Mouse (Mus musculus) erythroblast, embryonic 14.5 days (primary cell): ENCODE results near the gene Fam213a. TPM values are rescaled to one million over a fixed set of nuclear protein-coding genes. Genes with fewer than 3 reads are reported as not detected.

Experiments used
- H3K27me3 ChIP-seq: 2 replicates; pipeline ENCODE4 v1.6.1; 2012; ENCODE audit warnings: inconsistent platforms; ENCODE audit not compliant: control insufficient read depth
- H3K36me3 ChIP-seq: 2 replicates; pipeline ENCODE4 v1.6.1; 2012; ENCODE audit warnings: mild to moderate bottlenecking, inconsistent platforms; ENCODE audit not compliant: control insufficient read depth
- H3K4me1 ChIP-seq: 2 replicates; pipeline ENCODE4 v1.6.1; 2012; ENCODE audit warnings: inconsistent platforms; ENCODE audit not compliant: control insufficient read depth
- H3K4me3 ChIP-seq: replicated peaks from 2 replicates; pipeline ENCODE3; 2012; ENCODE audit warnings: moderate library complexity, mild to moderate bottlenecking, inconsistent platforms
- H3K9me3 ChIP-seq: 2 replicates; pipeline ENCODE4 v1.6.1; 2012; ENCODE audit warnings: low read length, inconsistent platforms, mixed read lengths; ENCODE audit not compliant: control insufficient read depth
- GATA1 ChIP-seq: IDR thresholded peaks from 2 replicates; pipeline ENCODE4 v1.6.1; 2012; ENCODE audit warnings: low read length, inconsistent platforms, mixed read lengths
- TAL1 ChIP-seq: IDR thresholded peaks from 3 replicates; pipeline ENCODE4 v1.6.1; 2012; ENCODE audit warnings: low read length, inconsistent platforms, mixed read lengths
- polyA plus RNA-seq: library from polyadenylated mRNA; stranded (reverse); fragments of >175 nt; gene quantifications from 2 replicates; pipeline ENCODE4 v1.2.3, GENCODE M21; 2012

Fam213a gene
- polyA plus RNA-seq, 1 experiment, result 8.5 TPM

GRCm38 (mm10) chr14:40958083-40958985 is 55.3 kb downstream of the Fam213a start:
- Histone ChIP-seq H3K4me3 (no peak overlapping the region), H3K4me1 (peaks cover 90% of the 10 kb centered on the region), H3K9me3 (no peaks in the 10 kb centered on the region), H3K27me3 (no peaks in the 10 kb centered on the region), H3K36me3 (peaks cover 7% of the 10 kb centered on the region)
- TF ChIP-seq TAL1 (no peak), GATA1 (no peak)

- H3K9me3 ChIP-seq, result no peaks in the 10 kb centered on the region
- peaks cover 86% of the 10 kb centered on the region for H3K4me1 ChIP-seq
- peaks cover 9% of the 10 kb centered on the region for H3K36me3 ChIP-seq
- TF ChIP-seq GATA1 (no peak), TAL1 (no peak)
- no peak overlapping the region for H3K4me3 ChIP-seq
- no peaks in the 10 kb centered on the region for H3K27me3 ChIP-seq
Measured at GRCm38 (mm10) chr14:40957607-40958006, 56.0 kb downstream of the Fam213a start.

- no peaks in the 10 kb centered on the region for H3K9me3 ChIP-seq
- no peak overlapping the region for H3K4me3 ChIP-seq
- H3K36me3 ChIP-seq, result peaks cover 9% of the 10 kb centered on the region
- TF ChIP-seq GATA1 (no peak), TAL1 (no peak)
- H3K4me1 ChIP-seq, result peaks cover 81% of the 10 kb centered on the region
- H3K27me3 ChIP-seq, result no peaks in the 10 kb centered on the region
Measured at GRCm38 (mm10) chr14:40956252-40957146, 57.1 kb downstream of the Fam213a start.

- Histone ChIP-seq H3K4me1 (peaks cover 82% of the 10 kb centered on the region), H3K27me3 (no peaks in the 10 kb centered on the region), H3K9me3 (no peaks in the 10 kb centered on the region), H3K4me3 (no peak overlapping the region), H3K36me3 (peaks cover 9% of the 10 kb centered on the region)
- TF ChIP-seq GATA1 (no peak), TAL1 (no peak)
Measured at GRCm38 (mm10) chr14:40955596-40956251, 57.9 kb downstream of the Fam213a start.

GRCm38 (mm10) chr14:40955146-40955545 is 58.4 kb downstream of the Fam213a start:
- no peaks in the 10 kb centered on the region for H3K27me3 ChIP-seq
- H3K4me1 ChIP-seq, result peaks cover 83% of the 10 kb centered on the region
- peaks cover 13% of the 10 kb centered on the region for H3K36me3 ChIP-seq
- TF ChIP-seq TAL1 (no peak), GATA1 (no peak)
- no peak overlapping the region for H3K4me3 ChIP-seq
- no peaks in the 10 kb centered on the region for H3K9me3 ChIP-seq

- Histone ChIP-seq H3K36me3 (peaks cover 22% of the 10 kb centered on the region), H3K9me3 (no peaks in the 10 kb centered on the region), H3K27me3 (no peaks in the 10 kb centered on the region), H3K4me1 (peaks cover 81% of the 10 kb centered on the region), H3K4me3 (no peak overlapping the region)
- TF ChIP-seq GATA1 (no peak), TAL1 (no peak)
Measured at GRCm38 (mm10) chr14:40953381-40953780, 60.2 kb downstream of the Fam213a start.

GRCm38 (mm10) chr14:40952715-40953114 is 60.9 kb downstream of the Fam213a start:
- Histone ChIP-seq H3K36me3 (peaks cover 24% of the 10 kb centered on the region), H3K9me3 (no peaks in the 10 kb centered on the region), H3K4me1 (peaks cover 81% of the 10 kb centered on the region), H3K4me3 (no peak overlapping the region), H3K27me3 (no peaks in the 10 kb centered on the region)
- TF ChIP-seq TAL1 (no peak), GATA1 (no peak)

- TF ChIP-seq TAL1, result no peak
- TF ChIP-seq GATA1, result no peak
- Histone ChIP-seq H3K9me3 (no peaks in the 10 kb centered on the region), H3K36me3 (peaks cover 25% of the 10 kb centered on the region), H3K4me1 (peaks cover 81% of the 10 kb centered on the region), H3K27me3 (no peaks in the 10 kb centered on the region), H3K4me3 (no peak overlapping the region)
Measured at GRCm38 (mm10) chr14:40952301-40952700, 61.3 kb downstream of the Fam213a start.
